Mouse (Mus musculus): Measurements from ENCODE around the gene Ubr4.

DNA sequence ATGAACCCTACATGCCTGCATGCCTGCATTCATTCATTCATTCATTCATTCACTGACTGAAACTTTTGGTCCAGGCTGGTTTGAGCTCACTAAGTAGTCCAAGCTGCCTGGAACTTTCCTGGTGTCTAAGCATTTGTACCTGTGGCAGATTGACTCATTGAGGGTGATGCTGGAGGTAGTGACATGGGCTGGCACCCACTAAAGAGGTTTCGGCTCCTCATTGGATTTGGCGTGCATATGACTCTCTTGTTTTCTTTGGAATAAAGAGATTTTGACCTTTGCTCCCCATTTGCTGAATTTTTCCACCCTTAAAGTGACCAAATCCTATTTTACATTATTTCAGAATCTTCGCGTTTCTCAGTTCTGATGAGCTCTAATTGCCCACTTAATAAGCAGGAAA is 37.1 kb downstream of the Ubr4 start:
- no peak for TF ChIP-seq CTCF (IDR thresholded peaks at IDR 0.05; ENCODE audit: low read depth)
- TF ChIP-seq EP300 (IDR thresholded peaks at IDR 0.05; ENCODE audit: low read depth): no peak
